ENCODE assay signal across 8 mouse cellular contexts in genomic region chr11:69838714-69839104, GRCm38 (mm10). TPM values are rescaled to one million over a fixed set of nuclear protein-coding genes. Genes with fewer than 3 reads are reported as not detected.
DNase-seq lines count a peak whose midpoint lies in the region; ATAC-seq and TF ChIP-seq lines count a peak whose summit lies in the region.

No protein-coding gene starts in this region.

- WGBS in heart, embryonic 15.5 days, result 2% methylated on average over 7 of the region's 7 CpGs
- 4% methylated on average over 7 of the region's 7 CpGs for WGBS in hindbrain, embryonic 12.5 days
- 0% methylated on average over 7 of the region's 7 CpGs for WGBS in lung, postnatal 0 days

- H3K9ac ChIP-seq in heart, embryonic 15.5 days, result peak overlapping the region; percentile 73
- H3K9ac ChIP-seq in hindbrain, embryonic 12.5 days, result peak overlapping the region; percentile 73
- peak overlapping the region; percentile 69 for H3K9ac ChIP-seq in lung, postnatal 0 days (replicated peaks; ENCODE audit: low read depth)

- CTCF ChIA-PET in Patski (lab: Charles Lee), result no interaction called here

- H3K4me1 ChIP-seq in heart, embryonic 15.5 days (replicated peaks), result peaks cover 43% of the 10 kb centered on the region
- peaks cover 35% of the 10 kb centered on the region for H3K4me1 ChIP-seq in hindbrain, embryonic 12.5 days
- H3K4me1 ChIP-seq in lung, postnatal 0 days (ENCODE audit: insufficient read depth, low read depth, low read length), result peaks cover 11% of the 10 kb centered on the region

- TF ChIP-seq CTCF in Patski (IDR thresholded peaks at IDR 0.05), result no peak
- TF ChIP-seq CTCF in lung, postnatal 0 days (IDR thresholded peaks at IDR 0.05), result no peak

- ATAC-seq in heart, embryonic 15.5 days (replicated peaks; ENCODE audit: insufficient number of reproducible peaks, insufficient read depth, low FRiP score, low read depth), result no peak
- no peak for ATAC-seq in Patski
- 0 out of 2 replicates have a peak, but pooled peaks have one; percentile 1 for ATAC-seq in hindbrain, embryonic 12.5 days (ENCODE audit: low FRiP score)
- ATAC-seq in lung, postnatal 0 days, result no peak

- intact Hi-C loops in heart, postnatal 36 days (cut with DNase I), result loop anchor here (2.0 kb wide), 1 partner anchor 38 kb away; no protein-coding TSS in a partner anchor

- in situ Hi-C loops in Patski (cut with MboI; ENCODE audit: low pct_unique_long_range_greater_than_20kb), result no loop called here

- no peak for DNase-seq in heart, postnatal 36 days
- peak; percentile 15 for DNase-seq in Patski (ENCODE audit: low read depth, low spot score)
- DNase-seq in lung, postnatal 0 days (ENCODE audit: low spot score), result peak; percentile 67
- no peak for DNase-seq in layer of hippocampus, adult 9-11 months
- DNase-seq in layer of hippocampus, adult 8-10 months (ENCODE audit: low spot score in 2 of 2), result no peak
- DNase-seq in cerebellum, postnatal 25 days, result no peak

- peak overlapping the region; percentile 85 for H3K27ac ChIP-seq in heart, embryonic 15.5 days
- peak overlapping the region; percentile 97 for H3K27ac ChIP-seq in hindbrain, embryonic 12.5 days
- H3K27ac ChIP-seq in lung, postnatal 0 days (ENCODE audit: low read length), result peak overlapping the region; percentile 90

- no peaks in the 10 kb centered on the region for H3K9me3 ChIP-seq in heart, embryonic 15.5 days (replicated peaks)
- no peaks in the 10 kb centered on the region for H3K9me3 ChIP-seq in hindbrain, embryonic 12.5 days (replicated peaks)
- no peaks in the 10 kb centered on the region for H3K9me3 ChIP-seq in lung, postnatal 0 days (ENCODE audit: low read length)

- H3K4me2 ChIP-seq in heart, embryonic 15.5 days, result peak overlapping the region; percentile 95
- peak overlapping the region; percentile 97 for H3K4me2 ChIP-seq in hindbrain, embryonic 12.5 days (replicated peaks)
- peak overlapping the region; percentile 94 for H3K4me2 ChIP-seq in lung, postnatal 0 days (replicated peaks; ENCODE audit: low read depth, low read length)

- no peak for TF ChIP-seq EP300 in lung, postnatal 0 days (IDR thresholded peaks at IDR 0.05)

- H3K36me3 ChIP-seq in heart, embryonic 15.5 days, result no peaks in the 10 kb centered on the region
- H3K36me3 ChIP-seq in hindbrain, embryonic 12.5 days, result 0 out of 2 replicates have a peak, but pooled peaks cover 2% of the 10 kb centered on the region
- no peaks in the 10 kb centered on the region for H3K36me3 ChIP-seq in lung, postnatal 0 days (ENCODE audit: insufficient read depth, low read length)

- POLR2A ChIA-PET in Patski (lab: Charles Lee), result interaction anchor here (0.7 to 1.1 kb wide), 2 partner anchors 16 to 60 kb away, joined by 3 to 4 read pairs; no protein-coding TSS in a partner anchor

- peak overlapping the region; percentile 72 for H3K4me3 ChIP-seq in heart, embryonic 15.5 days
- peak overlapping the region; percentile 88 for H3K4me3 ChIP-seq in hindbrain, embryonic 12.5 days
- peak overlapping the region; percentile 55 for H3K4me3 ChIP-seq in lung, postnatal 0 days (ENCODE audit: low read depth, low read length)

- peaks cover 30% of the 10 kb centered on the region for H3K27me3 ChIP-seq in heart, embryonic 15.5 days
- no peaks in the 10 kb centered on the region for H3K27me3 ChIP-seq in Patski
- H3K27me3 ChIP-seq in hindbrain, embryonic 12.5 days, result peaks cover 3% of the 10 kb centered on the region; the same call in 1 of the 2 replicates
- H3K27me3 ChIP-seq in lung, postnatal 0 days (replicated peaks; ENCODE audit: insufficient read depth, low read length), result 0 out of 2 replicates have a peak, but pooled peaks cover 5% of the 10 kb centered on the region

RNA-seq across cellular contexts. Expression of gene Tmem256, which starts 0.4 kb away (rescaled TPM):
- polyA plus RNA-seq in heart, embryonic 15.5 days (2015; fragmentation: Nextera tagmentation; extraction: Ambion mirVana), result 291 and 359 TPM in 2 replicates
- 100 to 1,000 TPM; 189 to 220 TPM for total RNA-seq in heart, postnatal 36 days (2021)
- polyA plus RNA-seq in Patski (2021), result 158 TPM
- polyA plus RNA-seq in hindbrain, embryonic 12.5 days (2016; fragmentation: Nextera tagmentation; extraction: Ambion mirVana), result 268 and 314 TPM in 2 replicates
- polyA plus RNA-seq in lung, postnatal 0 days (2015; fragmentation: Nextera tagmentation; extraction: Ambion mirVana), result 365 and 395 TPM in 2 replicates
- total RNA-seq in layer of hippocampus, adult 8-10 months (2022), result 100 to 1,000 TPM; 113 to 131 (median 121) TPM

RNA-seq across cellular contexts. Expression of gene Nlgn2, which starts 1.1 kb away (rescaled TPM):
- polyA plus RNA-seq in heart, embryonic 15.5 days (2015; fragmentation: Nextera tagmentation; extraction: Ambion mirVana), result 1.6 and 2.2 TPM in 2 replicates
- 1 to 10 TPM; 4.6 to 4.8 TPM for total RNA-seq in heart, postnatal 36 days (2021)
- polyA plus RNA-seq in Patski (2021), result 35.0 TPM
- 14.7 and 14.9 TPM in 2 replicates for polyA plus RNA-seq in hindbrain, embryonic 12.5 days (2016; fragmentation: Nextera tagmentation; extraction: Ambion mirVana)
- polyA plus RNA-seq in lung, postnatal 0 days (2015; fragmentation: Nextera tagmentation; extraction: Ambion mirVana), result 2.9 and 3.9 TPM in 2 replicates
- 100 to 1,000 TPM; 189 to 200 (median 199) TPM for total RNA-seq in layer of hippocampus, adult 8-10 months (2022)

RNA-seq across cellular contexts. Expression of gene Plscr3, which starts 7.5 kb away (rescaled TPM):
- 68.5 and 81.4 TPM in 2 replicates for polyA plus RNA-seq in heart, embryonic 15.5 days (2015; fragmentation: Nextera tagmentation; extraction: Ambion mirVana)
- 10 to 100 TPM; 24.6 to 26.7 TPM for total RNA-seq in heart, postnatal 36 days (2021)
- polyA plus RNA-seq in Patski (2021), result 82.9 TPM
- 74.9 and 87.3 TPM in 2 replicates for polyA plus RNA-seq in hindbrain, embryonic 12.5 days (2016; fragmentation: Nextera tagmentation; extraction: Ambion mirVana)
- polyA plus RNA-seq in lung, postnatal 0 days (2015; fragmentation: Nextera tagmentation; extraction: Ambion mirVana), result 107 and 114 TPM in 2 replicates
- 10 to 100 TPM; 17.1 to 21.8 (median 20.0) TPM for total RNA-seq in layer of hippocampus, adult 8-10 months (2022)

RNA-seq across cellular contexts. Expression of gene Spem1, which starts 16.7 kb away (rescaled TPM):
- polyA plus RNA-seq in heart, embryonic 15.5 days (2015; fragmentation: Nextera tagmentation; extraction: Ambion mirVana), result not detected in 2 replicates
- total RNA-seq in heart, postnatal 36 days (2021), result not detected
- 0.09 TPM for polyA plus RNA-seq in Patski (2021)
- 0.21 and 0.46 TPM in 2 replicates for polyA plus RNA-seq in hindbrain, embryonic 12.5 days (2016; fragmentation: Nextera tagmentation; extraction: Ambion mirVana)
- not detected in 2 replicates for polyA plus RNA-seq in lung, postnatal 0 days (2015; fragmentation: Nextera tagmentation; extraction: Ambion mirVana)
- under 1 TPM in 2 of 4 experiments, not detected in 2; 0.31 to 0.75 TPM for total RNA-seq in layer of hippocampus, adult 8-10 months (2022)

RNA-seq across cellular contexts. Expression of gene Tnk1, which starts 19.8 kb away (rescaled TPM):
- 0.31 and 0.80 TPM in 2 replicates for polyA plus RNA-seq in heart, embryonic 15.5 days (2015; fragmentation: Nextera tagmentation; extraction: Ambion mirVana)
- under 1 TPM; 0.08 to 0.11 TPM for total RNA-seq in heart, postnatal 36 days (2021)
- not detected for polyA plus RNA-seq in Patski (2021)
- 0.57 and 1.4 TPM in 2 replicates for polyA plus RNA-seq in hindbrain, embryonic 12.5 days (2016; fragmentation: Nextera tagmentation; extraction: Ambion mirVana)
- 6.1 and 7.6 TPM in 2 replicates for polyA plus RNA-seq in lung, postnatal 0 days (2015; fragmentation: Nextera tagmentation; extraction: Ambion mirVana)
- not detected for total RNA-seq in layer of hippocampus, adult 8-10 months (2022)

Comparison
In these comparisons a context has a peak if more than half of its experiments do, and no peak if none do; other contexts are left out.
1. DNase-seq: peak in Patski (single experiment) and lung, postnatal 0 days (single experiment); none in heart, postnatal 36 days (0 of 2), layer of hippocampus, adult 9-11 months (single experiment), layer of hippocampus, adult 8-10 months (0 of 2) and cerebellum, postnatal 25 days (0 of 2).
2. Peak in every context shown above with its lines, with median percentiles within 50 percentile points of each other: H3K27ac ChIP-seq, H3K4me2 ChIP-seq, H3K4me3 ChIP-seq and H3K9ac ChIP-seq.